Mouse (Mus musculus) G1E (cell line): Measurements from ENCODE around the gene Gpc4. TPM values are rescaled to one million over a fixed set of nuclear protein-coding genes. Genes with fewer than 3 reads are reported as not detected.

ENCODE experiments used
- ATAC-seq: 2 replicates; pipeline ENCODE4 v1.8.0; 2016; ENCODE audit warnings: mild to moderate bottlenecking; ENCODE audit not compliant: insufficient number of reproducible peaks, poor library complexity, low FRiP score, severe bottlenecking; ENCODE audit errors: extremely low read depth
- DNase-seq: peaks from one replicate; pipeline ENCODE4 v3.0.0; 2012; ENCODE audit warnings: low spot score
- H3K27me3 ChIP-seq: 2 replicates; pipeline ENCODE4 v1.6.1; 2012; ENCODE audit warnings: mild to moderate bottlenecking, low read length, inconsistent platforms; ENCODE audit not compliant: insufficient read depth
- H3K36me3 ChIP-seq: replicated peaks from 2 replicates; pipeline ENCODE3; 2012; ENCODE audit warnings: mild to moderate bottlenecking, inconsistent platforms
- H3K4me1 ChIP-seq: 2 replicates; pipeline ENCODE4 v1.6.1; 2012; ENCODE audit warnings: low read depth, low read length, inconsistent platforms, mixed read lengths; ENCODE audit not compliant: insufficient read depth
- H3K4me3 ChIP-seq: 2 replicates; pipeline ENCODE4 v1.5.1; 2012; ENCODE audit warnings: low read depth, mild to moderate bottlenecking, inconsistent platforms, low read length, moderate library complexity, mixed read lengths
- H3K9me3 ChIP-seq: replicated peaks from 2 replicates; pipeline ENCODE4 v1.6.1; 2012; ENCODE audit warnings: inconsistent platforms
- CTCF ChIP-seq: IDR thresholded peaks from 2 replicates; pipeline ENCODE4 v1.5.1; 2012; ENCODE audit warnings: low read depth, low read length, inconsistent platforms, mixed read lengths
- GATA1 ChIP-seq: IDR thresholded peaks from 2 replicates; pipeline ENCODE4 v1.6.1; 2012; ENCODE audit warnings: borderline replicate concordance, low read length, inconsistent platforms, mixed read lengths
- GATA2 ChIP-seq: IDR thresholded peaks from 2 replicates; pipeline ENCODE4 v1.6.1; 2012; ENCODE audit warnings: low read depth, low read length, inconsistent platforms, borderline replicate concordance
- POLR2AphosphoS5 ChIP-seq: IDR thresholded peaks from 2 replicates; pipeline ENCODE4 v1.6.1; 2012; ENCODE audit warnings: low read depth, low read length, inconsistent platforms; ENCODE audit not compliant: insufficient replicate concordance
- TAL1 ChIP-seq: conservative IDR thresholded peaks from 2 replicates; pipeline ENCODE4 v1.6.1; 2012; ENCODE audit warnings: low read depth, low read length, inconsistent platforms, mixed read lengths
- polyA plus RNA-seq: library from polyadenylated mRNA; stranded (reverse); fragments of >175 nt; gene quantifications from 2 replicates; pipeline ENCODE4 v1.2.3, GENCODE M21; 2012
- total RNA-seq, 2 experiments: library from RNA; stranded (forward) in 1 of 2; stranded (reverse) in 1 of 2; fragments of 200-1000 nt in 1 of 2; fragments of >200 nt in 1 of 2; fragmentation: Nextera tagmentation in 1 of 2; gene quantifications; 2 replicates each; pipeline ENCODE4 v1.2.3; 2014 to 2017

The Gpc4 gene
- total and polyA plus RNA-seq, 3 experiments: 22.7 to 86.4 (median 23.6) TPM

DNA sequence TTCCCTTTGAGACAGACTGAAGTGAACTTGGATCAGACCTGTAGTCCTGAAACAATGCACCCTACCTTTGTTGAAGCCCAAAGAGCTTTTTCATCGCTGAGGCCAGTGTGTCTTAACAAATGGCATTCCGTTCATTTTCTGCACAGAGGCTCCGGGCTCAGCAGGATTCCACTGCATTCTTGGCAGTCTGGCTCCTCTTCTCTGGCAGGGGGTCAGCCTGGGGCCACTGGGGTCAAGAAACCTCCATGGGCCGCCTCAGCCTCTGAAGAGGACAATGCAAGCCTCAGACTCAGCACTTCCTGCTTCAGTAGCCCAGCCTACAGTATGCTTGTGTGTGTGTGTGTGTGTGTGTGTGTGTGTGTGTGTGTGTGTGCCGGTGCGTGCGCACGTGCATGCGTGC is 147.4 kb downstream of the Gpc4 start:
- TF ChIP-seq TAL1 (no peak), POLR2AphosphoS5 (no peak), CTCF (no peak), GATA2 (no peak), GATA1 (no peak)
- Histone ChIP-seq H3K36me3 (no peaks in the 10 kb centered on the region), H3K9me3 (no peaks in the 10 kb centered on the region), H3K27me3 (peaks cover 12% of the 10 kb centered on the region), H3K4me3 (no peak overlapping the region), H3K4me1 (no peaks in the 10 kb centered on the region)
- DNase-seq (no peak), ATAC-seq (no peak)

Other genes with a start within 250 kb of the Gpc4 start
- gene 1700080O16Rik, start 192.5 kb downstream of the Gpc4 start, total RNA-seq (2014; fragmentation: Nextera tagmentation): not detected in 2 replicates
- not detected in 2 replicates for gene 1700080O16Rik, start 192.5 kb downstream of the Gpc4 start, total RNA-seq (2017)
- not detected in 2 replicates for gene 1700080O16Rik, start 192.5 kb downstream of the Gpc4 start, polyA plus RNA-seq